Mouse (Mus musculus): ENCODE data around the gene Ipo4.
A peak's percentile ranks its signal among the peaks of the same experiment; 100 is the strongest.

The Ipo4 gene

DNA sequence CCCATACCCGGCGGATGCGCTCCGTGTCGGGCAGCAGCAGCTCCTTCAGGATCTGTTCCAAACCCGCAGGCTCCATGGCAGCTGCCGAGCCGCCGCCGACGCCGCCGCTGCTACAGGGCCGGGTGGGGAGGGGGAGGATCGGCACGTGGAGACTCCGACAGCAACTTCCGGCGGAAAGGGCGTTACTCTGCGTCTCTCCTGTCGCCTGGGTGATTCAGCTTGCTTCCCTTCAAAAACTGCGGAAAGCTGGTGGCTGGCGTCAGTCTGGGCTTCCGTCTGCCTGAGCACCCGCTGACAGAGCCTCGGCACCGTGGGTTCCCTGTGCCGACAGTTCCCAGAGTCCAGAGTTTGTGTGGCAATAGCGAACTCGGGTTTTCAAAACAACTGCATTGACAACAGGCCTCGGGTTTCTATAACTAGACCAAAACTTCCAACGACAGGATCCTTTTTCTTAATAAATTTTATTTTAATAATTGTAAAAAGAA, at the start of gene Ipo4:
Gene Ipo4 (minus strand): TSS at position 435 of the 485 bp plus-strand sequence.
- peak; percentile 96 for DNase-seq (ENCODE audit: inconsistent ontology term)

DNA sequence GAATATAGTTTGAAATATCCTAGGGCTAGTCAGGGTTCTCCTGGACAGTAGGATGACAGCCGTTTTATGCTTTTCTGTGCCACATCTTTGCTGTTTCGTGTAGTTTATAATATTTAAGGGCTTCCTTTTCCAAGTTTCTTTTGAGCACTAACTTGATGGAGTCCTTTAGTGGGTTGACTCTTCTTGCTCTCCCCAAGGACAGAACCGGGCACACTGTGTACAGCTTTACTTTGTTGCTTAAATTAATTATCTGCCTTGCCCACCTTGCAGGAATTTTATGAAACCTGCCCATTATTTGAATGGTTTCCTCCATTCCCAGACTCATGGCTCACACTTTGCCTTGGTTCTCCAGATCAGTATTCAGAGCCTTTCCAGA, 46.3 kb upstream of the Ipo4 start:
- no peak for DNase-seq (ENCODE audit: inconsistent ontology term)

DNA sequence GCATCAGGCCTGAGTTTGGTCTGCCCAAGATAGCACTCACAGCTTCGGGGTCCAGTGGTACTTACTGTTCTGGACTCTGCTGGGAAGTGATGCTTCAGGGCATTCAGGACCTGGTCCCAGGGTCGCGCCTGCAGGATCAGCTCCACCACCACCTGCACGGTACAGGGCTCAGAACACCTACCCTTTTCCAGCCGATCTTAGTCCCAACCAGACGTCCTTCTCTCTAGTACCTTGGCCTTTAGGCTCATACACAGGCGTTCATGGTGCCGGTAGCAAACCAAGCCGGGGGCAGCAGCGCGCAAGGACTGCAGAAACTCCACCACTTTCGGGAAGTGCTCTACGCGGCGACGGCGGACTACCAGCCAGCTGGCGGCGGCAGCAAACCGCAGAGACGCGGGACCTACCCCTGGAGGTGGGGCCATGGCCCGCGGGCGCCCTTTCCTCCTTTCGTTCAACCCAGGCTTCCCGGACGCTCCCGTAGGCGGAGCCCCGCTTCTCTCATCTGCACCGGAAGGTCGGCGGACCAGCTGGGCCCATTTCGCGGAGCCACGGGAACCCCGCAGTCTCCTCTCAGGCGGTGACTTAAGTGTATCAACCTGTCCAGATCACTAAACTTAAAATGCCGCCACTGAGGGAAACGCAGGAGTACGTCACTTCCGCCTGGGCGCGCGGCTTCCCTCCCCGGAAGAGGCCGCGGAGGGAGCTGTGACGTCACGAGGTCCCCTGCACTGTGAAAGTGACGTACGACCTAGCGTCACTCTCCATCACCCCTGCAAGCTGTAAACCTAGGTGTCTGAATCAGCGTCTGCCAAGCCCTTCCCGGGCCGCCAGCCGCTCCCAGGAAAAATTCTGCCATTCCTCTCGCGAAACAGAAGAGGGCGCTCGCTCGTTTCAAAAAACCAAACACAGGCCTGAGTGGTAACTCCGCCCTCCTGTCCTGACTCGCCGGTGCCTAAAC, 45.7 kb upstream of the Ipo4 start, which contains the start of gene Tinf2:
Gene Tinf2 (minus strand): TSS at position 661 of the 958 bp plus-strand sequence.
- peak; percentile 97 for DNase-seq (ENCODE audit: inconsistent ontology term)

DNA sequence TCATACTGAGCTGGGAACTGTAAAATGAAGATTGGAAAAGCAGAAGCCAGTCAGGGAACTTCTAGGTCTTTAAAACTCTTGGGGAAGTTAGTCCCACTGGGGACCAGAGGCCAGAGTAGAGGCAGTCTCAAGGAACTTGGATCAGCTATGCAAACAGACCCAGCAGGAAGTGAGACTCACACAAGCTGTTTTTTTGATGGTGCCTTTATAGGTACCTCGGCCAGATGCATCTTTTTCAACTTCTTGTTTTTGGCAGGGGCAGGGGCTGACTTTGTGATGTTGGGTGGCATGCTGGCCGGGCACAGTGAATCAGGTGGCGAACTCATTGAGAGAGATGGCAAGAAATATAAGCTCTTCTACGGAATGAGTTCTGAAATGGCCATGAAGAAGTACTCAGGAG, 41.9 kb upstream of the Ipo4 start:
- DNase-seq (ENCODE audit: inconsistent ontology term): no peak

DNA sequence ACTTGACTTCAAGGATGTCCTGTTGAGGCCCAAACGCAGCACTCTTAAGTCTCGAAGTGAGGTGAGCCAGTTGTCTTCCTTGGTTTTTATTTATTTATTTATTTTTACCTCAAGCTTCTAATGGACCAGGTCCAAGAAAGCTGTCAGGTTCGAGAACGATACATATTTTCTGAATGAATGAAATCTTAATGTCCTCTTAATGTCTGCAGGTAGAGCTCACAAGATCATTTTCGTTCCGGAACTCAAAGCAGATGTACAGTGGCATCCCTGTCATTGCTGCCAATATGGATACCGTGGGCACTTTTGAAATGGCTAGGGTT, 36.9 kb upstream of the Ipo4 start:
- DNase-seq (ENCODE audit: inconsistent ontology term): no peak

DNA sequence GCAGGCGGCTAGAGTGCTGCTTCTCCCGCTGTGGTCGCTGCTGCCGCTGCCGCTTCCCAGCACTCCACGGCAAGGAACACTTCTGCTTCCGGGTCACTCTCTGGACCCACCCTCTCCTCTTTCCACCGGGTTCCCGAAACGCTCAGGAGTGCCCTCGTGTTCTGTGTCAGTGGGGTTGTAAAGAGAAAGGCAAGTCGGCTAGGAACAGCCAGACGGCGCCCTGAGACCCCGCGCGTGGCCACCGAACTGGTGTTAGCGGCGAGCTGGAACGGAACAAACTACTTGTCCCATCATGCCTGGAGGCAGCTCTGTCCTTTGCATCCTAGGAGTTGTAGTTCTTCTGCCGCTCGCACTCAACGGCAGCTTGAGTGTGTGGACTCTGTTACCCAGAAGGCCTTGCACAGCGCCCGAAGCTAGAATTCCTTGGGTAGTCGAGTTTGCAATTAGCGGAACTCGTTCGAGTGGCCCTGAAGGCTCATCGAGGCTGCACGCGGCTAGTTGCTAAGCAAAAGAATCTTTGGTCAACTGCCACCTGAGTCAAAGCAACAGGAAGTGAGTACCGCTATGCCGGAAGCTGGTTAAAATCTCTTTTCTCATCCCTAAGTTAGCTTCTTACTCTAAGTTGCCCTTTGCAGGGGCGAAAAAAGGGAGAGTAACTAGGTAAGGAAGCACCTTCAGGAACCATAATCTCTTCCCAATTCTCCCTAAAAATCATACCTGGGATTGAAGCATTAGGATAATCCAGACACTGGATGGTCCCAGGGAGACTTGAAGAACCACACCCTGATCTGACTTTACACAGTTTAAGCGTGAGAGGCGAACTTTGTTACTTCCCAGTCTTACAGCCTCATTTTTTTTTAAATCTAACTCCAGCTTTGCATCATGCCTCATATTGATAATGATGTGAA, 36.3 kb upstream of the Ipo4 start, which contains the start of the genes Gmpr2 and Nedd8:
Gene Gmpr2 (plus strand): TSS at position 109 of the 908 bp plus-strand sequence.
Gene Nedd8 (minus strand): TSS at position 292 of the 908 bp plus-strand sequence.
- peak; percentile 96 for DNase-seq (ENCODE audit: inconsistent ontology term)

DNA sequence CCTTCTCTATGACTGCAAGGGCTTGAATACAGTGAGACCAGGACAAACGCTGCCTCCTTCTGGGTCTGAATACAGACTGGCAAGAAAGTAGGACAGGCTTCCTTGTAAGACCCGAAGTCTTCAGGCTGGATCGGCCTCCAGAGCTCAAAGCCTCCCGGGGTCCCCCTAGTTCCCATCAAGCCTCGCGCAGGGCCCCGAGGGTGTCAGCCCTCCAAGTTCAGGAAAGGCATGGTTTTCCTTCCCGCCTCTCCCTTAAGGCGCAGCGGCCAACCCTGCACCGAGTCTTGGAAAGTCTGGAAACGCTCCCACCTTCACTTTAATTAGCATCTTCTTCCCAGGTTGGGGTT, 35.7 kb upstream of the Ipo4 start:
- no peak for DNase-seq (ENCODE audit: inconsistent ontology term)

DNA sequence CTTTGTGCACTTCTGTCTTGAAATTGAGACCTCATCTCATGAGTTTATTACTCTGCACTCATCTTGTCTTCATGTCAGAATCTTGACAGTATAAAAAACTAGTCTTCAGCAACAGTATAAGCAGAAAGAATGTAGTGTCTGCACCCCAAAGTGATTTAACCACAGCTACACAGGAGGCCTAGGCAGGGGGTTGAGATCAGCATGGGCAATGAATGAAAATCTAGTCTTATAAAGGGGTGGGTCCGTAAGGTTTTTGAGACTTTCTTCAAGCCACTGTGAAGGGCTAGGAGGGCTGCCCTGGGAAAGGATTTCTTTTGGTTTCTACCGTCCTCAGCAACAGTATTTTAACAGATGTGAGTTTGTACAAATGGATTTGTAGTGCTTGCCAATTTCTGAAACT, 24.9 kb upstream of the Ipo4 start:
- no peak for DNase-seq (ENCODE audit: inconsistent ontology term)

DNA sequence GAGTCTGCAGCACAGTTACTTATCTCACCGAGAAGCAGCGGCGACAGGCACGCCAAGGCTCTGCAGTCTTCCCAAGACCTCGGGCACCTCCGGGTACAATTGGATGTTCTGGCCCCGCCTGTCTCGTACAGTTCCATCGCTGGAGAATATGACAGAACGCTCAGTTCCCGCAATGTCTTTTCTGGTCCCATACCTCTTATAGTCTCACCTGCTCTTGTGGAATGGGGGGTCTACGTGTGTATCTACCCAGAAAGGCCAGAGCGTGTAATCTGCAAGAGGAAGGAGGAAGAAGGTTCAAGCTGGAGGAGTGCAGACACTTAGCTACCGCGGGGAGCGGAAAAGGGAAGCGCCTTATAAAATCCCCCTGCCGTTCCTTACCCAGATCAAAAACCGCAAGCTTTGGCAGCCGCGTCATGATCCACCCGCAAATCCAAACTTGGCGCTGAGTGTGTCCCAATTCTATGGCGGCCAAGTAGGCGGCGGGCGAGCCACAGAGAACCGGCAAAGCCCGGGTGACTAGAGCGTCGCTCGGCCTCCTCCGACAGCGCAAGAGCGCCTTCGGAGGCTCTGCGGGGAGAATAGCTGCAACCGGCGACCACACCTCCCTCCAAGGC, 24.3 kb upstream of the Ipo4 start, which contains the start of gene Mdp1:
Gene Mdp1 (minus strand): TSS at position 549 of the 614 bp plus-strand sequence.
- DNase-seq (ENCODE audit: inconsistent ontology term): peak; percentile 87

DNA sequence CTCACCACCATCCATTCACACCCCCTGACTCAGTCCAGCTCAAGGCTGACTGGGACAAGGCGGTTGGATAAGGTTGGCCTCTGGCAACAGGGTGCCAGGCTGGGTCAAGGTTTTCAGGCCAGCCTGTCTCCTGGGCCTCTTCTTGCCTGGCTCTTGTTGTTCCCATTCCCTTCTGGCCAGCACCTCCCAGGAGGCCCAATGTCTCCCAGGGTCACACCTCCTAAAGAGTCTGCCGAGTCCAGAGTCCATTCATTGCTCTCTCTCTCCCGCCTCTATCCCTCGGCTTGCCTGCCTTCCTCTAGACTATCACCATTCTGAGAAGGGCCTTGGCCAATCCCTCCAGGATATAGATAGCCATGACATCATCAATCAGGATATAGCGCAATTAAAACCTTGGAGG, 22.3 kb upstream of the Ipo4 start:
- DNase-seq (ENCODE audit: inconsistent ontology term): no peak

DNA sequence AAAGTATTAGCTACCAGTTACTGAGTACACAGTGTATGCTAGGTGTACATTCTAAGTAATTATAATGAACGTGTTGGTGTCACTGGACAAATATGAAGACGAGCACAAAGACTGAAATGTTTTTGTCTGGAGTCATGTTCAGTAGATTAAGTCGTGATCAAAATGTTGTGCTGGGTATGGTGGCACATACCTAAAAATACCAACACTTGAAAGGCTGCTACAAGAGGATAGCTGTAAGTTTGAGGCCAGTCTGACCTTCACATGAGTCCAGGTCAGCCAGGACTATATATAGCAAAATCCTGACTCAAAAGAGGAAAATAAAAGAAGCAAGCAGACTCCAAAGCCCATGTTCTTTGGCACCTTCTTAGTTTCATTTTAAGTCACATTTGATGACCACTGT, 21.2 kb upstream of the Ipo4 start:
- DNase-seq (ENCODE audit: inconsistent ontology term): no peak

DNA sequence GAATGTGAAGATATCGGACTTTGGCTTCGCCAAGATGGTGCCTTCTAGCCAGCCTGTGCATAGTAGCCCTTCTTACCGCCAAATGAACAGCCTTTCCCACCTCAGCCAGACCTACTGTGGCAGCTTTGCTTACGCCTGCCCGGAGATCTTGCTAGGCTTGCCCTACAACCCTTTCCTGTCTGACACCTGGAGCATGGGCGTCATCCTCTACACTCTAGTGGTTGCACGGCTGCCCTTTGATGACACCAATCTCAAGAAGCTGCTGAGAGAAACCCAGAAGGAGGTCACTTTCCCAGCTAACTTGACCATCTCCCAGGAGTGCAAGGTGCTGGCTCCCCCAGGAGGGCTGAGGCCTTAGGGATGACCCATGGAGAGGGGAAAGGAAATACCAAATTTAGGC, 15.8 kb upstream of the Ipo4 start:
- DNase-seq (ENCODE audit: inconsistent ontology term): no peak

DNA sequence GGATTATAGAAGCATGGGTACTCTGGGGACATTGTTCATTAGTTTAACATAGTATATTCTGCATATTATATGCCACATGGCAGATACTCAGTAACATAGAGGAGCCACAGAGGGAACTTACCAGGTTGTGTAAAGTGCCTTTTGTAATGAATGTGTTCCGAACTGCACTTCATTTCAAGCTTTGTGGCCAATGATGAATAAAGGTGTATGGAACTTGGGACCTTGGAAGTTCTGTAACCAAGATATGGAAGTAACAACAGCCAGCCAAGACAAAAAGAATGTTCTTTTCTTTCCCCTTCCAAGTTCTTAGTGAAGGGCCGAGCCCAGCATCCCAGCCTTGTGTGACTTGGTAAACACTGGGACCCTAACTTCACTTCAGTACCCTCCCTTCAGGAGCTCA, 14.1 kb upstream of the Ipo4 start, which contains the start of gene Tssk4:
Gene Tssk4 (plus strand): TSS at position 301 of the 400 bp plus-strand sequence.
- DNase-seq (ENCODE audit: inconsistent ontology term): no peak

DNA sequence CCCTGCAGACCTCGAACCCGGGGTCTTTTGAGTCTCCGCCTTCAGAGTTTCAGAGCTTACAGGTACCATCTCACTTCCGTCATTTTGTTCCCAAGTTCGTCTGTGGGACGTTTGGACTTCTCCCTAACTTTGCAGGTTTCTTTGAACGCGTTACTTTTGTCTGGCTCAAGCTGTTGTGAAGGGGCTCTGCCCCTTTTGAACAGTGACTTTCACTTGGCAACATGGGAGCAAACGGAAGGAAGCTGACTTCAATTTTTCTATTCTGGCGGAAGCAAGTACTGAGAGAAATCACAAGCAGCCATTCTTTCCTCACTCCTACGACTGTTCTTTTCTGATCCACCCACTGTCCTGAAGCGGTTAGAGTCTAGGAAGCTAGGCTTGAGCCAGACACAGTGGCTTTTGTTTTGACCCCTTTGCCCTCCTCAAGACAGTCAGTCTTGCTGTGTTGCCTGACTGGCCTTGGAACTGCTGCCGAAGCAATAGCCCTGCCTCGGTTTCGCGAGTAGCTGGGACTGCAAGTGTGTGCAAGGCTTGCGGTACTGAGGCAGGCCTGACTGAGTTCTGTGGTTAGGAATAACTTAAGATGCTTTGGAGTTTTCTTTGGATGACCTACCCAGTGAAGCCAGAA, 8.6 kb upstream of the Ipo4 start:
- peak; percentile 24 for DNase-seq (ENCODE audit: inconsistent ontology term)

DNA sequence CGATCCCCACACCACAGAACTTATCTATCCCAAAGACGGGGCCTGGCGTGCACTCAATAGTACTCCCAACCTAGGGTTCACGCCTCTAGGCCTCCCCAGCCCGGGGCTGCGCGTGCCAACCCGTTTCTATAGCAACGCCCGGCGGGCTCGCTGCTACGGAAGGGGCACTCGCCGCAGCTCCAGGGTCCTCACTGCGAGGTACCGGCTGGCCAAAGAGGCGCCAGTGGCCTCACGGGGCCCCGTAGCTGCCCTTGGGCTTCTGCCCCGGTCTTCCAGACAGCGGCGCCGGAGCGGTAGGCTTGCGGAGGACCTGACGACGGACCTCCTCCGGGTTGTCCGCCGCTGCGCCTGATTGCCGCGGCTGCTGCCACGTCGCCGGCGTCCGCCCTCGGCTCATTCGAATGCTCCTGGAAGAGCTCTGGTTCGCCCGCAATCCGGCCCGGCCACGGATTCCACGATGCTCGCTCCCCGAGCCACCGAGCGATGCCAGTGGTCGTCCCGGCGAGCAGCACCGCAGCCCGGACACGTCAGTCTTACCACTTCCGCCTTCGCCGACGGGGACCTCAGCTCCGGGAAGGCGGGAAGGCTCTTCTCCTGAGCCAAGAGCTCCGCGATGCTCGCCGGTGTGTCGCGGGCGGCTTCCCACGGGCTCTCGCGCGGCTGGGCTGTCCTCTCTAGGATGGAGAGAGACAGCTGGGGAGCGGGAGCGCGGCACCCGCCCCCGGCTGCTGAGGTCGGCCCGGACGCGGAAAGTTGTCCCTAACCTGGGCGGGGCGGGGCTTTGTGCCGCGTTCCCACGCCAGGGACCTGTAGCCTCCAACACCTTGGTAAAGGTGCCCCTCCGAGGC, 7.5 kb upstream of the Ipo4 start, which contains the start of gene Tm9sf1:
Gene Tm9sf1 (minus strand): TSS at position 747 of the 848 bp plus-strand sequence.
- DNase-seq (ENCODE audit: inconsistent ontology term): peak; percentile 90

DNA sequence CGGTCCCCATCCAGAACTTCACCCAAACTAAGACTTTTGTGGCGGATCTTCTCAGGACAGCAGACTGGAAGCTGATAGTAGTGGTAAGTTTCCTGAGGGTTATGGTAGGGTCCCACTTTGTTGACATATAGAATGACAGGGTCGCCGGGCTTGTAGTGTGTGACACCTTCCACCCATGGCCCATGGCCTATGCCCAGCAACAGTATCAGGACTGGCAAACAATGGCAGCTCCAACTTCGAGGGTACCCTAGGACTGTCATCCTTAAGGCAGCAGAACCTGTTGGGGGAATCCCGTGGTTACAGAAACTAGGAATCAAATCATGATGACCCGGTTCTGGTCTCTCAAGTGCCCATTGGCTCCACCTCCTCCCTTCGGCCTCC, 6.9 kb upstream of the Ipo4 start:
- no peak for DNase-seq (ENCODE audit: inconsistent ontology term)

DNA sequence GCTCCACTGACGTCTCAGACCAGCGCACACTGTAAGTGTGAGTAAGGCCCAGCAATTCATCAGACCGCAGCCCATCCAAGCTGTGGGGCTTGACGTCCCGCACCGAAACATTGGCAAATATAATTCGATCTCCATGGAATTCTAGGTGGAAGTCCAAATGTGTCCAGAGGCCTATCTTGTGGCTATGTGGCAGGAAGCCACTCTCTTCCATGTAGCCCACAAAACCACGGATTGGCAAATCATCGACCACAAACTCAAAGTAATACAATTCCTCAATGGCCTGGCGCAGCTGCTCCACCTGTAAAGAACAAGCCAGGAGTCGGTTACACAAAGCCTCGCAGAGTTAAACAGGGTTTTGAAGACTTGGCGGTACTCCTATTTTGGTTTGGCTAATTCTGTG, 5.5 kb upstream of the Ipo4 start:
- no peak for DNase-seq (ENCODE audit: inconsistent ontology term)

DNA sequence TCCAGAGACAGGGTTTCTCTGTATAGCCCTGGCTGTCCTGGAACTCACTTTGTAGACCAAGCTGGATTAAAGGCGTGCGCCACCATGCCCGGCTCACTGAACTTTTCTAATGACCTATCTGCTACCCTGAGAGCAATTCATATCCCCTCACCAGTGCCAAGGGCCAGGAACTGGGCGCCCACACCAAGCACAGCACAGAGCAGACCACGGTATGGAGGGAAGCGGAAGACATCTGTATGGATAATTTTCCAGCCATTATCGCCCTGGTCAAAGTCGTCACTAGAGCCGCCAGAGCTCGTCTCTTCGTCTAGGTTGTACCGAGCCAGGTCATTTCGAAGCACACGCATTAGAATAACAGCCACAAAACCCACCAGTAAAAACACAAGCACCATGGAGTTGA, 5.1 kb upstream of the Ipo4 start:
- no peak for DNase-seq (ENCODE audit: inconsistent ontology term)

DNA sequence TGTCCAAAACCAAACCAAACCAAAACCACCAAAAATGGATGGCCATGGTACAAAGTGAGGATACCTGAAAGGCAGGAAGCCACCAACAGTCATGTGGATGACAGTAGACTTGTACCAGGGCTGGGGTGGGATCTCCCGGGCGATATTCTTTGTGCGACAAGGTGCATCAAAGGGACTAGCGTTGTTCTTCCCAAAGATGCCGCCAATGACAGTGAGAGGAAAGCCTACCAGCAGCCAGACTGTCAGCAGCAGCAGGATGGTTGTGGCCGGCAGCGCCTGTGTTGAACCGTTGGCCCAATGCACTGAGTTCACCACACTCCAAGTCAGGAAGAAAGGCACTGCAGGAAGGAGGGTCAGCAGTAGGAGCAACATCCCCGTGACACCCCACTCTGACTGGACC, 2.0 kb upstream of the Ipo4 start, which contains the start of gene Gm49378:
Gene Gm49378 (minus strand): TSS at position 101 of the 400 bp plus-strand sequence.
- DNase-seq (ENCODE audit: inconsistent ontology term): no peak

DNA sequence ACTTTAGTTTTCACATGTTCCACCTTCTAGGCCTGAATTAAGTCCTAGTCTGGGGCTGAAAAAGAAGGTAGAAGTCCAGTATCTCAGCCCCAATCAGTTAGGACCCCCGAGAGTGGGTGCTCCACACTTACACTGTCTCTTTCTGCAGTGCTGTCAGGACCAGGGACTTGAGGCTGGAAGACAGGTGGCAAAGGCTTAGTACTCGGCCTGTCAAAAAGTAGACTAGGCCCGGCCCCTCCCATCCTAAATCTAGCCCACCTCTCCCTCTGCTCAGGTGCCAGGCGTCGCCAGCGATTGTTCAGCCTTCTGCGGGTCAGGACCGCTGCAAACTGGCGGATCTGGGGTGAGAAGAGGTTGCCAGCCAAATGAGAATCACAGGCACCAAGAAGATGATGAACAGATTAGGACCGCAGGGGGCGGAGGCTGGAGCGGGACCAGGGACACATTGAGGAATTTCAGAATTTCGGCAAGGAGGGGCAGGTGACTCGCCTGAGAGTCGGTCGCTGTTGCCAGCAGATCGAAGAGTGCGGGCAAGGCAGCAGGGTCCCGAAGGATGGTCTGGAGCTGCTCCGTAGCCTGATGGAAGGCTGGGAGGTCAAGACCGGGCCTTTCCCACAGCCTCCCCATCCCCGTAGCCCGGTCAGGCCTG, 759 bp downstream of the Ipo4 start:
- peak; percentile 93 for DNase-seq (ENCODE audit: inconsistent ontology term)
